Mouse (Mus musculus) natural killer cell, adult 2 months (primary cell): Measurements from ENCODE around the gene Mxd4.

Experiments used
- DNase-seq, 2 experiments: peaks; one replicate each; pipeline ENCODE4 v3.0.0; 2022; ENCODE audit warnings: low spot score in 2 of 2

Gene Mxd4

DNA sequence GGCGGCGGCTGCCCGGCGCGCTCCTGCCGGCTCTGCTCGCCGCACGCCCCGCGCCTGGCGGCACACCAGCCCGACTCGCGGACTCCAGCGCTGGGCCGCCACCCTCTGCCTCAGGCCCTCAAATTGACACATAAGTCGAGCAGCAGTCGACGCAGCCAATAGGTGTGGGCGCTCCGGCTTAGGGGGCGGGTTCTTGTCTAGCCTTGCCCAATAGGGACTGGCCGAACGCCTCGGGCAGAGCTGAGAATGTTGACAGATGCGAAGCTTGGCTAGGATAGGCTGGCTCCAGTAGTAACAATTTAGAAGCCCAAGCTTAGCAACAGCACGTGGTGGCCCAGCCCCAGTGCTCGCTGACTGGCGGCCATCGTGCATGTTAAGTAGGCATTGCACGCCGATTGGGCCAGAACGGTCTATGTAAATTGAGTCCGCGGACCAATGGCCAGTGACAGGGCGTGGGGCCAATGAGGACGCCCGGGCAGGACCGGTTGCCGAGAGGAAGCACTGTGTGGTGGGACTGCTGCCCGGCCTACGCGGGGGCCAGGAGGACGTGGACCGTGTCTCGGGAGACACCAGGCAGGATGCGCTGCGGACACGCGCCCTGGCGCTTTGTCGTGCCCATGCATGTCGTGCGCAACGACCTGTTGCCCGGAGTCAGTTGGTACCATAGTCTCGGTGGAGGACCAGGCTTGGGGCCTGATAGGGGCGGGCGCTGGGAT lies at the start of gene Mxd4:
Gene Mxd4 (minus strand): TSS at position 120 of the 716 bp plus-strand sequence.
- DNase-seq, result peak; percentile 98

DNA sequence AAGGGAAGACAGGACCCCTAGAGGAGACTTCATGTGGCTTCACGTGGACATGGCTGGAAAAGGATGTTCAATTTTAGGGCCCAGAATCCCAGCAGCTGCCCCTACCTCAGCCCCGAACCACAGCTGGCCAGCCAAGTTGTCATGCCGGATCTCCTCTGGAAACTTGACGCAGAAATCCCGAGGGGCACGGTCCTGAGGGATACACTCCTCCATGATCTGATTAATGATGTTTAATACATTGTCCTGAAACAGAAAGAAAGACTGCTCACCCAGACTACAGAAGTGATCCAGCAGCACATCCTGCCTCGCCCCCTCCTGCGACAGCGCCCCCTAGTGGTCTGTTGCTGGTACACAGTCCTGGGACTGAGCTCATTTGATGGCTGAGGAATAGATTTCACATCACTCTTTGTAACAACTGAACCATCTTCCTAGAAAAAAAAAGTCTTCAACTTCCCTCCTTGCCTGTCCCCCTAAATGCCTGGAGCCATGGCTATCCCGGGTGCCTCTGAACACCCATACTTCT lies 48.4 kb upstream of the Mxd4 start:
- DNase-seq, result peak; percentile 55 to 69

DNA sequence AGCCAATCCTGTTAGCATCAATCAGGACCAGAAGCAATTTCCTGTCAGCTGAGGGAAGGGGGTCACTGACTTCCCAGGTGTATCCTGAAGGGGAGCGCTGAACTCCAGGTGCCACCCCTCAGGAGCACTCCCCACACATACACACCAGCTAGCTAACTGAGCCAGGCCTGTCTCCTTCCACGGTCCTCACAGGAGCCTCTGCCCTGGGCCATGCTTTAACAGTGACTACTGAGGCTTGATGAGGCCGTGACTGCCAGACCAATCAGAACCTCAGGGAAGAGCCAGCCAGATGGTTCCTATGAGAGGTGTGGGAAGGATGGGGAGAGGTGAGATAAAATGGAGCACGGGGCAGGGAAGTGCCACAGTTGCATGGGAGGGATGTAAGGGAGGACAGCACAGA lies 47.5 kb upstream of the Mxd4 start:
- DNase-seq, result no peak

DNA sequence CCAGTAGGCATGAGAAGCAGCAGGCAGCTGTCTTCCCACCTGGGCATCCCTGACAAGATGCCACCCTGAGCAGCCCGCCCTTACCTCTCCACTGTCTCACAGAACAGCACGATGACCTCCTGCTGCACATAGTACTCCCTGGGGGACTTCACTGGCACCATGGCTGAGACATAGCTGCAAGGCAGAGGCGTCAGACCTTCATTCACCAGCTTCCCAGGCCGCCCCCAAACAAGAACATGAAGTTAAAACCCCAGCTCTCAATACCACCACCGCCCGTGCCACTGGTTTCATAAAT lies 45.6 kb upstream of the Mxd4 start:
- DNase-seq, result no peak

DNA sequence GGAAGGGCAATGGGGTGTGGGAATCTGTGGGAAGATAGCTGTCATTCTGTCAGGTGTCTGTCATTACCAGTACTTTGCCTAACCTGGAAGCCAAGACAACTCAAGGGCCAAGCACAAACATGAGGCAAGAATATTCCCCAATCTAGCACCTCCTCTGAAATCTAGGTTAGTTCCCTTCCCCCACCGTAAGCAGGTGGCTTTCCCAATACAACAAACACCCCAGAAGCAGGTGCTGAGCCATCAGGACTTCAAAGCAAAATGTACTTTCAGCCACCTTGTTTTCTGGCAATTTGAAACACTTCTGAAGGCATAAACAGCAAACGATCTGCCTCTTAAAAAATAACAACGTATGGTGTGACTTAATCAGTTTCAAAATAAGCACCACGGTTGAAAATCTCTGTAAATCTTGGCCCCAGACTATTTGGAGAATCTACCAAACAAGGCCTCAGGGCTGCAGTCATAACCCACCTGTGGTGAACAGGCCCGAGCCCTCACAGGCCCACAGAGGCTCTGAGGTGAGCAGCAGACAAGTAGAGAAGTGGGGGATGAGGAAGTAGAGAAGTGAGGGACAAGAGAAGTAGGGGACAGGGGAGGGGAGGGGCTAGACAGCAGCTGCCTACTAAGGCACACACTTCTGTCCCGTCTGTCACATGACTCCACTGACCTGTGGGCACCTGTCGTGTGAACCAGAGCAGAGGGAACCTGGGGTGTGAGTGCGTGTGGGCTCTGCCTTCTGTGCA lies 45.1 kb upstream of the Mxd4 start:
- DNase-seq, result peak in 1 of 2 experiments; percentile 29

DNA sequence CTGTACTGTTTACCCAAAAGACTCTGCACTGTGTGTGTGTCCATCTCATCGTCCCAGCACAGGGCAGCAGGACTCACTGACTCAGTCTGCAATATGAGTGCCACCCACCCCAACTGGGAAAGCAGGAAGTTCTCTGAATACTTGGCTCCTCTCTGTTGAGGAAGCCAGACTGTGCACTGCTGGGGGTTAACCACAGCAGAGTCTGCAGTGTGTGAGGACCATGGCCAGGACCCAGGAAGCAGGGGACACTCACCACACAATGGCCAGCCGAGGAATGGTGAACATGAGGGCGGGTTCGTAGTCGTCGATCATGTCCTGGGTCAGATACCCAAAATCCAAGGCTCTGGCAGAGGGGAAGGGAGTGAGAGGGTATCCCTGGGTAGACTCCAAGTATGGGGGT lies 44.4 kb upstream of the Mxd4 start:
- DNase-seq, result no peak

DNA sequence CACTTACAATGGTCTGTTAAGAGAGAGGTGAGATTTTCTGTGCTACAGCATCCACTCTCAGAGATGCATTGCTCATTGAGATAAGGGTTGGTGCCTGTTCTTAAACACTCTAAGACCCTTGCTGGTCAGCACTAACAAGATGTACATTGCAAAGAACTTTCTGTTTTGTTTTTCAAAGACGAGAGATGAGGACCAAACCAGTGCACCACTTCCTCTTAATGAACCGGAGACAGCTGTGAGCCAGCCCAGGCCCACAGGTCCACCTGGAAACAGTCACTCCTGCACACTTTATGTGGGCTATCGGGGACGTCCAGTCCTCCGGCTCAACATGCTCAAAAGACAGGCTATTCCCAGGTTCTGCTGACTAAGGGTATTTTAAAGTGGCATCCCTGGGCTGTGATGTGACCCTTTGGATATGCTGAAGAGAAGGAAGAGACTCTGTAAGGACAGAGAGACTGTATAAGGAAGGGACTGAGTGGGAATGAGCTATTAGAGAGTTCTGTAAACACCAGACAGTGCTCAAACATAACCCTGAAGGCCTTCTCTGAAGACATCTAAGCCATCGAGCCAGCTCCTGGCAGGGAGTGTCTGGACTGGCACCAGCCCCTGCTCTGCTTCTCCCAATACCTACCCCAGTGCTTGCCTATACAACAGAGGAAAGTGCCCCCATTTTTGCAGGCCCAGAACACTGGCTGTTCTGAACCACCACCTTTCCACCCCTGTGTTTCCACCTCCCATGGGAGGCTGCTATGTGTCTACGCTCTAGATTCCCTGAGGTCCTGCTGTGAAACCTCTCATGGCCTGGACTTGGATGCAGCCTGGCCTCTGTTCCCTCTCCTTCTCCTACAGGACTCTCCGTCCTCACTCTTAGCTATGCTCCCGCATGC lies 43.3 kb upstream of the Mxd4 start:
- peak in 1 of 2 experiments; percentile 11 for DNase-seq

DNA sequence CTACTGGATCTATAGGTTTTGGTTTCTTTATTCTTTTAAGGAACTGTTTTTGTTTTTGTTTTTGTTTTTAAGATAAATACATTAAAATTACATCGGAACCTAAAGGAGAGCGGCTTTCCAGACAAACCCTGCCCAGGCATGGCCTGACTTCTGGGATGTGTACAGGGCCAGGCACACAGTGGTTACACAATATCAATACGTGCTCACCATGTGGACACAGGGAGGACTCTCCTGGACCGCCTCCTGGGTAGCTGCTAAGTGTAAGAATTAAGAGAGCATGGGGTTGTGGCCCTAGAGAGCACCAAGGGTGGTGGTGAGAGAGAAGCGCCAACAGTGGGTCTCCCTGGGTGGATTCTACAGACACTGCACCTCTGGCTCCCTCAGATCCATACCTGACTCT lies 42.0 kb upstream of the Mxd4 start:
- no peak for DNase-seq

DNA sequence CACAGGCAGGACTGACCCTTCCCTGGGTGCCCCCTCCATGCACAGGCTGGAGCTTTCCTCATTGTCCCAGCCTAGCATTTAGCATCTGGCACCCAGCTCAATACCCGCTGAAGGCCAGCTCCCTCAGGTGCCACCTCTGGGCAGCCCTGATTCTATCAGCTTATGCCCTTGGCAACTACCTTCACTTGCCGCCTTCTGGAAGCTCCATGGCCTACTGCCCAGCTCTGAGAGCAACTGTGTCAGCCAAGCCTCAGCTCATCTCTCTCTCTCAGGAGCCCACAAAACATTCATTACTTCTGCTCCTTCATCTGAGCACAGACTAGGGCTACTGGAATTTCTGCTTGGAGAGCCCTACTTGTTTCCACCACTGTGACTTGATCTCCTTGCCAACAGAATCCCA lies 38.0 kb upstream of the Mxd4 start:
- DNase-seq, result no peak

DNA sequence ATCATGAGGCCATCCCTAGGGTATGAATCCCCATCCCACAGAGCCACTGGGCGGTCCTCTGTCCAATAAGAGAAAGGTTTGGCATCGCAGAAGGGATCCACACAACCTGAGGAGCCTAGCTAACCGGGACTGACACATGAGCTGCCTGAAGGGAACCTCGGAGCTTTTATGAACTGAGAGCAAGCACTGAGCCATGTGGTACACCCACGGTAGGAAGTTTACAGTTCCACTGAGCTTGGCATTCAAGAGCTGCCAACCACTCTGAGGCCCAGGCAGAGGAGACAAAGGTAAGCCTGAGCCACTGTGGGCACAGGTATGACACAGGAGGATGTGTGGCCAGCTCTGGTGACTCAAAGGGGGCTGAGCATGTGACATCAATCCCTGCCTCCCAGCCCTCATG lies 37.0 kb upstream of the Mxd4 start:
- peak; percentile 41 to 49 for DNase-seq

DNA sequence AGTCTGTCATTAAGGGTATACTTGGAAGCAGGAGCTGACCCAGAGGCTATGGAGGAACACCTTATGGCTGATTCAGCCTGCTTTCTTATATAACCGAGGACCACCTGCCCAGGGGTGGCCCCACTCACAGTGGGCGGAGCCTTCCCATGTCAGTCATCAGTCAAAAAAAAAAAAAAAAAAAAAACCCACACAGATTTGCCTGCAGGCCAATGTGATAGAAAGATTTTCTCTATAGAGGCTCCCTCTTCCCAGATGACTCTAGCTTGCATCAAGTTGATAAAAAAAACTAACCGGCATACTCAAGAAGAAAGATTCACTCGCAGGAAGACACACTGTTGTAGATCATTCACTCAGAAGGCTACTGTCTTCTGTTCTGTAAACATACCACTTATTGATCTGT lies 32.5 kb upstream of the Mxd4 start:
- DNase-seq, result no peak

DNA sequence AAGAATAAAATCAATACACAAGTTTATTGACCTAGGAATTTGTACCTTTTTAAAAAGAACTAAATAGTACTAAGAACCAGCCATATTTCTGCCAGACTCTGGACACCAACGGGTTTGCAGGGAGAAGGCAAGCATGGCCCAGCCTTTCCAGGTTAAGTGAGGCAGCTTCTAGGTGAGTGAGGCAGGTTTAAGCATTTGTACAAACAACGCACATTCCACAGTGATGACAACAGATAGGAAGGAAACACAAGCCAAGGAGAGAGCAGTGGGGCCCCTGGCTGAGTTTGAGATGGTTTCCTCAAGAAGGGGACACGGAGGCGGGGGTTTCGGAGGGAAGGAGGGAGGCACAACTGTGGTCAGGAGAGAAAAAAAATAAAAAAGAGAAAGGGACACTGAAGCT lies 31.2 kb upstream of the Mxd4 start:
- DNase-seq, result no peak

DNA sequence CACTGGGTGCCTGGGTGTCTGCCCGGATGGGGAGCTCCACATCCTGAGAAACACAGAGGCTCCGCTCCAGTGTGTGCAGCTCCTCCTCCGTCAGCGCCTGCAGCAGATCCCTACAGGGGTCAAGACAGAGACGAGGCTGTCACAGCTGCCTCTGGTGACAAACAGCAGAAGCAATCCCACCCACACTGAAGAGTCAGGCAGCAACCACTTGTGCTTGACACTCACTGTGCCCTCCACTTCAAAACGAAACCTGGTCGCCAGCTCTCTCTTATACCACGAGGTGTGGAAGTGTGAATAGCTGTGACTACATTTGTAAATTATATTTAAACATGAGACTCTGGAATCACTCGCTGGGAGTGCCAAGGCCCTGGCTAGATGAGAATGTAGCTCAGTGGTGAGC lies 30.2 kb upstream of the Mxd4 start:
- no peak for DNase-seq

DNA sequence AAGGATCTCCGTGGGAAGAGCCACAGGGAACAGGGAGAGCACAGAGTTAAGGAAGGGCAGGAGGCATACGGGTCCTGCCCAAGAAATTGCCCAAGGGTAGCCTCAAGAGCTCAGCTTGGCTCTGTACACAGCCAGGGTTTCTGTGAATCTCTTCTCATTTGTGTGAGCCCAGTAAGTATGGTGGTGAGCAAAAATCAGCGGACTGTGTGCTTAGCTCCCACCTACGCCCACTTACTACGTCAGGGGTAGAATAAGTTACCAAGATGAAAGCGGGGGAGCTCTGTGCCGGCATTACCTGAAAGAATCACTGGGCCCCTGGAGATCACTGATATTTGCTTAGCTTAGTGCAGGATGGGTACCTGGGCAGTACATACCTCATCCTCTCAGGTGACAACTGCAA lies 28.5 kb upstream of the Mxd4 start:
- no peak for DNase-seq

DNA sequence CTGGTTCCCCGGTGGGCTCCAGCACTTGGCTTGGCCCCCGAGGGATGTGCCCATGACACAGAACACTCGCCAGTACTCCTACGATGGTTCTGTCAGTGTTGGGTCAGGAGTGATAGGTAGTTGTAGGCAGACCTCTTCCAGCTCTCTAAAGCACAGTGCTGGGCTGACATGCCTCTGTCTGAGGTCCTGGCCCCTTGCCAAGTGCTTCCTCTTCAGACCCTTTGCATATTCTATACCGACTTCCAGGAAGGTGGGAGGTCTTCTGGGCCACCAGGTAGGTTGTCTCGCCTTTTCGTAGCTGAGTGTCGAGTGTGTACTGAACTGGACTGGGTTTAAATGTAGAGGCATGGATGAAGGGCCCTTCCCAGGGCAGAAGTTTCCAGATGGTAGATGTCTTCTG lies 26.1 kb upstream of the Mxd4 start:
- DNase-seq, result no peak

DNA sequence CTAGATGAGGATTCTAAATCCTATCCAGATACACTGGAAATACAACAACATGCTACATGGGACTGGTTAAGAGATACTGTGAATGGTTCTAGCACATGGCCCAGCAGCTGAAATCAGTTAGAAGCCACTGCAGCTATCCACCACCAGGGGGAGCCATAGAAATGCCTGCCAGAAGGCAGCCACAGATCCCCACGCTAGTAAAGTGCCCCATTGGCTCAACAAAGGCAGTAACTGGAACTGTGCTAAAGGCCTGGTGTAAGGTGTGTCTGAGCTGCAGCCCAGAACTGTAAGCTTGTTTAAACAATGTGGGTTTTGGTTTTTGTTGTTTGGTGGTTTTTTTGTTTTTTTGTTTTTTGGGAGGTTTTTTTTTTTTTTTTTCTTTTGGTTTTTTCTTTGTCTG lies 22.8 kb upstream of the Mxd4 start:
- peak; percentile 73 to 81 for DNase-seq

DNA sequence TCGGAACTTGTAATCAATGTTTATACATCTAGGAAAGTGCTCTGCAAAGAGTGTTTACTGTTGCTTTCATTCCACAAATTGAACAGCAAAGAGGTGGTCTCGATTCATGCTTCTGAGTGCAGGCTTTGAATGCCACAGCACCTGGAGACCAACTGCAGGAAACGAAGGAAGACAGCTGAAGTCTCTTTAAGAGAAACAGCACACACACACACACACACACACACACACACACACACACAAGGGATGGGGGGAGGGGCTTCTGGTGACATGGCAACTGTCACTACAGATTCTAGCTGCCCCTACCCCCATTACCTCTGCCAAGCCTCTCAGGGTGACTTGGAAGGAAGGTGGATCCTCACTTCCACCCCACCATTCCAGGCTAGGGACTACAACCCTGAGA lies 20.0 kb upstream of the Mxd4 start:
- no peak for DNase-seq

DNA sequence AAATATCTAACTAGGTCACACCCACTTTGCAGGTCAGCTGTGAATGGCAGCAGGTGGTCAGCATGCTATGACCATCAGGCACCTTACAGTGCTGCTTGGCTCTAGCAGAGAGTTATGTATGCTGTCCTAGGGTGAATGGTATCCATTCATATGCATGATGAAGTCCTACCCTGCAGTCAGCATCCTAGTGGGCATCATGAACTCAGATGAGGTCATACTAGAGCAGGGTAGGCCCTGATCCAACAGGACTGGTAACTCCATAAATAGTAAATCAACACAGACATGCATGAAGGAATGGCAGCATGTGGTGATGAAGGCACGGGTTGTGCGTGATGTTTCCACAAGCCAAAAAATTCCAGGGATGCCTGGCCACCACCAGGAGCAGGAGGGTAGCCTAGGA lies 18.3 kb upstream of the Mxd4 start:
- no peak for DNase-seq

DNA sequence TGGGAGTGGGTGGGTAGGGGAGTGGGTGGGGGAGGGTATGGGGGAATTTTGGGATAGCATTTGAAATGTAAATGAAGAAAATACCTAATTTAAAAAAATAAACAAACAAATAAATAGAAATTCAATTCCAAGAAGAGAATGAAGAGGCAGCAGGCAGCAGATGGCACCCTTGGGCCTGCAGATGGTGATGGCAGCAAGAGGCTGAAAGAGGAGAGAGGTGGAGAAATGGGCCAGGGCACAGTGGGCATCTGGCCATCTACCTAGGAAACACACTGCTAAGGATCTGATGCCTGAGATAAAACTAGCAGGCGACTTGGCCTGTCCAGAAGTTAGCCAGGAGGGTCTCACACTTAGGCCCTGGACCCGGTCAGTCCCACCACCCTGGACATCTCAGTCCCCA lies 17.4 kb upstream of the Mxd4 start:
- no peak for DNase-seq

DNA sequence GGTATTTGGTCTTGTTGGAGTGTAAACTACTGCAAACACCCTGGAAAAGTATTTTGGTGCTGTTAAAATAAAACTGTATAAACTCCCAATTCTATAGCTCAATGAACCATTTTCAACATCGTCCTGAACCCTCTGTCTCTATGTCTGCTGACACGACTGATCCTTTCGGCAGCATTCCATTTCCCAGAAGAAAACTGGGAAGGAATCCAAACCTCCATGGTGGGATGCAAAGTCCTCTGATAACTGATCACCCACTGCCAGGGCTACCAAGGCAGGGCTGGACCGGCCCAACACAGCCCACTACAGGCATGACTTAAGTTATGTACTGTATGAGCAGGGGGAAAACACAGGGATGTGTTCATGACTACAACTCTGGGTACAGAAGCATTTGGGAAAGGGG lies 14.5 kb upstream of the Mxd4 start:
- DNase-seq, result no peak

DNA sequence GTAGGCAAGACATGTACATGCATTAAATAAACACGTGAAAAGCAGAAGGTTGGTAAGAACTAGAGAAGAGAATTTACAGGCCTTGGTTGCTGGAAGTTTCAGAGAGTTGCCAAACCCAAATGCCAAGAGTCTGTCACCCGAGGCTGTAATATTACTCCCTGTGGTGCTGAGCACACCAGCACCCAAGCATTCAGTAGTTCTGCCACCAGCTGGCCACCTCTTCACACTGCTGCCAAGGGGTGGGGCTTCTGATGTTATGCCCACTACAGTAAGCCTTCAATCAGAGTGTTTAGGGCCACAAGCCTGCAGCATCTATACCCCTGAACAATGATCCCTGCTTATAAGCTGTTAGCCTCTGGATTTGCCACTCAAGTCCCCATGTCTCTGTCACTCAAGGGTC lies 13.9 kb upstream of the Mxd4 start:
- DNase-seq, result peak in 1 of 2 experiments; percentile 28

DNA sequence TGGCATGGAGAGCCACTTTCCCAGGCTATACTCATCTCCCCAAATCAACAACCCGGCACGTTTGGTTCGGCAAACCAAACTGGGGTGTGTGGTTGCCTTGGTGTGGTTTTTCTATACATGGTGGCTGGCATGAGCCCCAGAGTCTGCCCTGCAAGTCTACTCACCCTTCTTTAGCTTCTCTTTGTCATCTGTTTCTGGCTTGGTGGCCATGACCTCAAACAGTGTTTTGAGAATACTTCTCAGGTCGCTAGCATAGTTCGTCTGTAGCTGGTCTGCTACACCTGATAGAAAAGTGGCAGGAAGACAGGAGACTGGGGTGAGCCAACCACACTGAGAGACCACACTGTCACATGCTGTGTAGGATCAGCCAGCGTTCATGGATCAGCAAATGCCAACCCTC lies 11.1 kb upstream of the Mxd4 start:
- DNase-seq, result peak; percentile 50 to 57

DNA sequence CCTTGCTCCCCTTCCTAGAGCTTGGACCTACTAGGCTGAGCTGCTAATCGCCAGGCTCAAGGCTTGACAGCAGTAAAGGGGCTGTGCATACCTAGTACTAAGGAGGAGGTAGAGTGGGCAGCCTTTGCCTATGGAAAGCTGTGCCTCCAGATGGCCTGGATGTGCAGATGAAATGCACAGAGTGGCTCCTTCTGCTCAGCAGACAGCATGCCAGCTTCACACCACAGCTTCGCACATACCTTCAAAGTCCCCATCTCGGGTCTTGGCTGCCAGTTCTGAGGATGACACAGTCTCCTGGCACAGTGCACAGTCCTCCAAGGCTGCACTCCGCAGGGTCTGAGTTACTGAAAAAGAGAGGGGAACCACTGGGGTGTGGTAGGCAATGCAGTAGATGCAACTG lies 9.7 kb upstream of the Mxd4 start:
- no peak for DNase-seq
